Mouse (Mus musculus) heart, adult 2 months (tissue): ENCODE results near the gene Trim71. TPM values are rescaled to one million over a fixed set of nuclear protein-coding genes. Genes with fewer than 3 reads are reported as not detected.

ENCODE experiments used
- DNase-seq, 2 experiments: peaks; one replicate each; pipeline ENCODE4 v3.0.0; 2021
- H3K27ac ChIP-seq: fragments of 200-600 bp; 2 replicates; pipeline ENCODE4 v1.8.1; 2022
- H3K27me3 ChIP-seq: fragments of 200-500 bp; 2 replicates; pipeline ENCODE4 v1.6.1; 2012; ENCODE audit warnings: mild to moderate bottlenecking, low read length, inconsistent platforms, mixed read lengths; ENCODE audit not compliant: control insufficient read depth, insufficient read depth
- H3K36me3 ChIP-seq: fragments of 200-500 bp; 2 replicates; pipeline ENCODE4 v1.6.1; 2012; ENCODE audit warnings: low read length, inconsistent platforms; ENCODE audit not compliant: control insufficient read depth, insufficient read depth
- H3K4me1 ChIP-seq: fragments of 200-500 bp; 2 replicates; pipeline ENCODE4 v1.6.1; 2011; ENCODE audit warnings: low read length; ENCODE audit not compliant: control insufficient read depth, insufficient read depth
- H3K4me3 ChIP-seq: fragments of 200-600 bp; 2 replicates; pipeline ENCODE4 v1.8.1; 2022
- H3K79me2 ChIP-seq: fragments of 200-500 bp; replicated peaks from 2 replicates; pipeline ENCODE4 v1.6.1; 2012; ENCODE audit warnings: mild to moderate bottlenecking, inconsistent platforms, low read length, moderate library complexity, mixed read lengths; ENCODE audit not compliant: control insufficient read depth, insufficient read depth
- H3K9ac ChIP-seq: fragments of 200-500 bp; 2 replicates; pipeline ENCODE4 v1.6.1; 2012; ENCODE audit warnings: low read depth, mild to moderate bottlenecking, control low read depth, inconsistent platforms, low read length, mixed read lengths
- CTCF ChIP-seq: fragments of 200-600 bp; IDR thresholded peaks from 2 replicates; pipeline ENCODE4 v1.8.1; 2022; ENCODE audit warnings: antibody characterized with exemption, mild to moderate bottlenecking, moderate library complexity
- EP300 ChIP-seq: fragments of 200-500 bp; IDR thresholded peaks from 2 replicates; pipeline ENCODE4 v1.6.1; 2011; ENCODE audit warnings: low read depth, low read length, control low read depth; ENCODE audit not compliant: insufficient read depth
- POLR2A ChIP-seq: fragments of 200-500 bp; IDR thresholded peaks from 2 replicates; pipeline ENCODE4 v1.6.1; 2011; ENCODE audit warnings: mild to moderate bottlenecking, low read depth, low read length, control low read depth; ENCODE audit not compliant: insufficient read depth
- WGBS: fragments of 180-500 bp; shearing (Covaris S2); methylation state at CpG from one replicate; pipeline ENCODE4 v1.1.7; 2018; 5-methylcytosine and 5-hydroxymethylcytosine counted together
- intact Hi-C: fragments of 180-260 bp; cut with DNase I; formaldehyde crosslinking; loops from one replicate; pipeline ENCODE4 v1.15.1; 2025
- polyA plus RNA-seq: library from polyadenylated mRNA; depleted of rRNA; stranded (reverse); fragments of >200 nt; gene quantifications from 2 replicates; pipeline ENCODE4 v1.2.3, GENCODE M21; 2012
- total RNA-seq, 2 experiments: library from RNA; stranded (reverse); gene quantifications; 2 replicates each; pipeline ENCODE4 v1.2.3; 2021

Trim71 gene
- total and polyA plus RNA-seq, 3 experiments, result not detected

- DNase-seq, result no peak
- Histone ChIP-seq H3K27me3 (peaks cover 28% of the 10 kb centered on the region), H3K4me3 (no peak overlapping the region), H3K36me3 (no peaks in the 10 kb centered on the region), H3K4me1 (no peaks in the 10 kb centered on the region), H3K27ac (no peak overlapping the region), H3K79me2 (no peaks in the 10 kb centered on the region), H3K9ac (no peak overlapping the region)
- intact Hi-C loops, result no loop called here
- TF ChIP-seq POLR2A, result no peak
- no peak for TF ChIP-seq EP300
- no peak for TF ChIP-seq CTCF
- 9% methylated on average over 36 of the region's 36 CpGs for WGBS
Measured at GRCm38 (mm10) chr9:114560771-114561670, 3.1 kb downstream of the Trim71 start.

- DNase-seq, result no peak
- TF ChIP-seq POLR2A, result no peak
- H3K9ac ChIP-seq, result no peak overlapping the region
- WGBS, result 40% methylated on average over 7 of the region's 7 CpGs
- peaks cover 28% of the 10 kb centered on the region for H3K27me3 ChIP-seq
- no peaks in the 10 kb centered on the region for H3K4me1 ChIP-seq
- intact Hi-C loops, result no loop called here
- H3K27ac ChIP-seq, result no peak overlapping the region
- H3K36me3 ChIP-seq, result no peaks in the 10 kb centered on the region
- H3K79me2 ChIP-seq, result no peaks in the 10 kb centered on the region
- H3K4me3 ChIP-seq, result no peak overlapping the region
Measured at GRCm38 (mm10) chr9:114560141-114560540, 4.0 kb downstream of the Trim71 start.

GRCm38 (mm10) chr9:114557086-114557485 is 7.1 kb downstream of the Trim71 start:
- H3K4me1 ChIP-seq, result no peaks in the 10 kb centered on the region
- WGBS, result 42% methylated on average over 7 of the region's 7 CpGs
- no peak overlapping the region for H3K9ac ChIP-seq
- no peaks in the 10 kb centered on the region for H3K36me3 ChIP-seq
- H3K27me3 ChIP-seq, result peaks cover 11% of the 10 kb centered on the region
- no peak for TF ChIP-seq CTCF
- TF ChIP-seq EP300, result no peak
- TF ChIP-seq POLR2A, result no peak
- no peak overlapping the region for H3K27ac ChIP-seq
- DNase-seq, result no peak
- no peaks in the 10 kb centered on the region for H3K79me2 ChIP-seq
- intact Hi-C loops, result no loop called here
- no peak overlapping the region for H3K4me3 ChIP-seq

- no peak for DNase-seq
- intact Hi-C loops, result no loop called here
Measured at GRCm38 (mm10) chr9:114556276-114556855, 7.8 kb downstream of the Trim71 start.

GRCm38 (mm10) chr9:114554355-114554979 is 9.7 kb downstream of the Trim71 start:
- 0 out of 2 replicates have a peak, but pooled peaks cover 2% of the 10 kb centered on the region for H3K27me3 ChIP-seq
- H3K4me1 ChIP-seq, result no peaks in the 10 kb centered on the region
- H3K36me3 ChIP-seq, result no peaks in the 10 kb centered on the region
- WGBS, result 76% methylated on average over 5 of the region's 5 CpGs
- TF ChIP-seq CTCF, result no peak
- TF ChIP-seq POLR2A, result no peak
- no peak for TF ChIP-seq EP300
- no peak overlapping the region for H3K9ac ChIP-seq
- H3K27ac ChIP-seq, result no peak overlapping the region
- H3K4me3 ChIP-seq, result no peak overlapping the region
- intact Hi-C loops, result no loop called here
- H3K79me2 ChIP-seq, result no peaks in the 10 kb centered on the region
- DNase-seq, result no peak

More at GRCm38 (mm10) chr9:114556276-114556855, 7.8 kb downstream of the Trim71 start:
- Histone ChIP-seq H3K4me3 (no peak overlapping the region), H3K27ac (no peak overlapping the region), H3K79me2 (no peaks in the 10 kb centered on the region), H3K27me3 (peaks cover 9% of the 10 kb centered on the region), H3K36me3 (no peaks in the 10 kb centered on the region), H3K9ac (no peak overlapping the region), H3K4me1 (no peaks in the 10 kb centered on the region)
- TF ChIP-seq POLR2A, result no peak
- TF ChIP-seq CTCF, result no peak
- no peak for TF ChIP-seq EP300
- 62% methylated on average over 10 of the region's 10 CpGs for WGBS

GRCm38 (mm10) chr9:114553828-114554227 is 10.3 kb downstream of the Trim71 start:
- Histone ChIP-seq H3K79me2 (no peaks in the 10 kb centered on the region), H3K9ac (no peak overlapping the region), H3K4me3 (no peak overlapping the region), H3K4me1 (no peaks in the 10 kb centered on the region), H3K27ac (no peak overlapping the region), H3K27me3 (0 out of 2 replicates have a peak, but pooled peaks cover 2% of the 10 kb centered on the region), H3K36me3 (no peaks in the 10 kb centered on the region)
- intact Hi-C loops, result no loop called here
- DNase-seq, result no peak
- TF ChIP-seq EP300, result no peak
- TF ChIP-seq POLR2A, result no peak
- no peak for TF ChIP-seq CTCF
